Mouse (Mus musculus) limb, embryonic 15.5 days (tissue): ENCODE measurements around the gene Mboat2. TPM values are rescaled to one million over a fixed set of nuclear protein-coding genes. Genes with fewer than 3 reads are reported as not detected.

ENCODE experiments used
- ATAC-seq: fragments of 200-750 bp; cut with Nextera tagmentation; 2 replicates; pipeline ENCODE4 v1.8.0; 2017; ENCODE audit warnings: low read depth, moderate TSS enrichment; ENCODE audit not compliant: insufficient number of reproducible peaks, low FRiP score, low TSS enrichment
- H3K27ac ChIP-seq: fragments of 300-500 bp; sonication (generic); 2 replicates; pipeline ENCODE4 v1.5.1; 2015; ENCODE audit warnings: moderate library complexity, mild to moderate bottlenecking, inconsistent platforms
- H3K27me3 ChIP-seq: fragments of 300-500 bp; sonication (generic); 2 replicates; pipeline ENCODE4 v1.6.1; 2015; ENCODE audit warnings: inconsistent platforms
- H3K36me3 ChIP-seq: fragments of 300-500 bp; sonication (generic); 2 replicates; pipeline ENCODE4 v1.6.1; 2015; ENCODE audit warnings: inconsistent platforms
- H3K4me1 ChIP-seq: fragments of 300-500 bp; sonication (generic); 2 replicates; pipeline ENCODE4 v1.6.1; 2015; ENCODE audit warnings: inconsistent platforms
- H3K4me2 ChIP-seq: fragments of 300-500 bp; sonication (generic); 2 replicates; pipeline ENCODE4 v1.6.1; 2015; ENCODE audit warnings: mild to moderate bottlenecking, inconsistent platforms
- H3K4me3 ChIP-seq: fragments of 300-500 bp; sonication (generic); 2 replicates; pipeline ENCODE4 v1.5.1; 2015; ENCODE audit warnings: mild to moderate bottlenecking, inconsistent platforms
- H3K9ac ChIP-seq: fragments of 300-500 bp; sonication (generic); 2 replicates; pipeline ENCODE4 v1.6.1; 2015; ENCODE audit warnings: inconsistent platforms
- H3K9me3 ChIP-seq: fragments of 300-500 bp; sonication (generic); 2 replicates; pipeline ENCODE4 v1.6.1; 2016; ENCODE audit warnings: inconsistent platforms
- WGBS: fragments of 180-500 bp; shearing (Covaris S2); methylation state at CpG from one replicate; pipeline ENCODE4 v1.1.7; 2015; 5-methylcytosine and 5-hydroxymethylcytosine counted together
- polyA plus RNA-seq: library from polyadenylated mRNA; unstranded; fragments of >200 nt; fragmentation: Nextera tagmentation; extraction: Ambion mirVana; gene quantifications from 2 replicates; pipeline ENCODE4 v1.2.1, GENCODE M21; 2015

Gene Mboat2
- polyA plus RNA-seq, 1 experiment from 2014 or later, result 122 TPM

GRCm38 (mm10) chr12:24985226-24985625 is 154.5 kb downstream of the Mboat2 start:
- Histone ChIP-seq H3K4me3 (no peak overlapping the region), H3K4me1 (no peaks in the 10 kb centered on the region), H3K36me3 (peaks cover 49% of the 10 kb centered on the region), H3K9ac (no peak overlapping the region), H3K27ac (no peak overlapping the region), H3K4me2 (no peak overlapping the region), H3K9me3 (no peaks in the 10 kb centered on the region), H3K27me3 (no peaks in the 10 kb centered on the region)
- 84% methylated on average over 5 of the region's 5 CpGs for WGBS
- no peak for ATAC-seq

DNA sequence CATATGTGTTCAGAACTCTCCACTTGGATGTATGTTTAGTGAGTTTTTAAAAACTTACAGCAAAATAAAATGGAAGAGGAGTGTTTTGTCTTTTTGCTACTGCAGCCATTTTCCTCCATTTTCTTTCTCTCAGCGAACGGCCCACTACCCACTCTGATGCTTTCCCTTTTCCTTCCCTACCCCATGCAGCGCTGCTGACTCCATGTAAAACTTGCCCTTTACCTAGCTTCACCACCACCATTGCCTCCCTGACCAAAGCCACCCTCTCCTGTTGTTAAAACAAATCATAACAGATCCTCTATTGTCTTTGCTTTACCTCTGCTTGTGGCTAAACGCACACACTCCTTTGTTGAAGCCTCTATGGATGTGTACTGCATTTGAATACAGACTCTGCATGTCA is 164.7 kb downstream of the Mboat2 start:
- Histone ChIP-seq H3K9me3 (no peaks in the 10 kb centered on the region), H3K9ac (no peak overlapping the region), H3K27ac (no peak overlapping the region), H3K4me3 (no peak overlapping the region), H3K4me2 (no peak overlapping the region), H3K27me3 (no peaks in the 10 kb centered on the region), H3K36me3 (peaks cover 78% of the 10 kb centered on the region), H3K4me1 (no peaks in the 10 kb centered on the region)
- no peak for ATAC-seq
- 98% methylated on average over 4 of the region's 4 CpGs for WGBS

DNA sequence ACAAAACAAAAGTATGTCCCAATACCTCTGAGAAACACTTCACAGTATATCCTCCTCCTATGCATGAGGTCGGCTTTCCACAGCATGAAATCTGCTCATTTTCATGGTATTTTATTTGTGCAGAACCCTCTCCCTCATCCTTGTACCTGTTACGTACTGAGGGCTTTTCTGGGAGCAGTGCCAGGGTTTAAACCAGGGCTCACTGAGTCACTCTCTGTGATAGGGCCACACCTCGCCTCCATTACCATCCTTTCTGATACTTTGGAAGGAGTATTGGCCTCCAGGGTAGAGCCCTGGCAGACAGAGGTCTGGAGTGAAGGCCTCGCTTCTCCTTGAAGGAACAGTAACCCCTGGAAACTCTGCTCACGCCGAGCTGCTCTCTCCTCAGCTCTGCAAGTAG is 174.7 kb downstream of the Mboat2 start:
- no peak overlapping the region for H3K27ac ChIP-seq
- no peak overlapping the region for H3K9ac ChIP-seq
- no peaks in the 10 kb centered on the region for H3K9me3 ChIP-seq
- no peaks in the 10 kb centered on the region for H3K27me3 ChIP-seq
- H3K4me1 ChIP-seq, result no peaks in the 10 kb centered on the region
- H3K36me3 ChIP-seq, result peaks cover 69% of the 10 kb centered on the region
- WGBS, result 63% methylated on average over 6 of the region's 6 CpGs
- no peak overlapping the region for H3K4me3 ChIP-seq
- no peak for ATAC-seq
- H3K4me2 ChIP-seq, result no peak overlapping the region

DNA sequence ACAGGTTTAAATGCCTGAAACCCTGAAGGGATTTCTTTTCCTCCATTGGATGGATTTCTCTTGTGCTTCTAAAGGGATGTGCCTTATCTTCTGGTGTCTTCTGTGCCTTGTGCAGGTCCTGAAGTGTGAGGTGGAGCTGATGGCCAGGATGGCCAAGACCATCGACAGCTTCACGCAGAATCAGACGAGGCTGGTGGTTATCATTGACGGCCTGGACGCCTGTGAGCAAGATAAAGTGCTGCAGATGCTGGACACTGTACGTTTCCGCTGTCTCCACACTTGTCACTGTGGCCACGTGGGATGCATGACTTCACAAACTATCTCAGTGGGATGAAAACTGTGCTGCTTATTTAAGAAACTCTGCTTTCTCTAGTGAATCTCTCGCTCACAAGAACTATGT is 179.3 kb downstream of the Mboat2 start:
- Histone ChIP-seq H3K27me3 (no peaks in the 10 kb centered on the region), H3K9me3 (no peaks in the 10 kb centered on the region), H3K4me1 (no peaks in the 10 kb centered on the region), H3K9ac (no peak overlapping the region), H3K4me2 (no peak overlapping the region), H3K4me3 (no peak overlapping the region), H3K27ac (no peak overlapping the region), H3K36me3 (peaks cover 76% of the 10 kb centered on the region)
- 92% methylated on average over 9 of the region's 9 CpGs for WGBS
- ATAC-seq, result no peak

DNA sequence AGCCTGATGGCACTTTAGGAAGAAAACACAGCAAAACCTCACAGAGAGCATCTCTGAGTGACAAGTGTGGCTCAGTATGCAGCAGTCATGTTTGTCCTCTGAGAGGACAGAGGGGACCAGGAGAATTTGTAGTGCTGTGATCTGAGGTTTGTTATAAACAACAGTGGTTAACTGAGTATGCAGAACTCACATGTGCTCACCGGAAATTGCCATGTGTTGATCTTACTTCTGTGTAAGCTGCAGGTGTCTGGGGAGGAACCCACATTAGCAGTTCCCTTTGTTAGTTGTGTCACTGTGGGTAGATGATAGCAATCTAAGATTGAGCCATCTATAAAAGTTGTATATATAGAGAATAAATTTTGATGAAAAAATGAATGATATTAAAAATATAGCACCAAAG is 179.7 kb downstream of the Mboat2 start:
- ATAC-seq, result no peak
- H3K4me3 ChIP-seq, result no peak overlapping the region
- no peaks in the 10 kb centered on the region for H3K27me3 ChIP-seq
- peaks cover 77% of the 10 kb centered on the region for H3K36me3 ChIP-seq
- H3K9me3 ChIP-seq, result no peaks in the 10 kb centered on the region
- WGBS, result 89% methylated on average over 1 of the region's 1 CpGs
- H3K27ac ChIP-seq, result no peak overlapping the region
- no peaks in the 10 kb centered on the region for H3K4me1 ChIP-seq
- no peak overlapping the region for H3K9ac ChIP-seq
- H3K4me2 ChIP-seq, result no peak overlapping the region

DNA sequence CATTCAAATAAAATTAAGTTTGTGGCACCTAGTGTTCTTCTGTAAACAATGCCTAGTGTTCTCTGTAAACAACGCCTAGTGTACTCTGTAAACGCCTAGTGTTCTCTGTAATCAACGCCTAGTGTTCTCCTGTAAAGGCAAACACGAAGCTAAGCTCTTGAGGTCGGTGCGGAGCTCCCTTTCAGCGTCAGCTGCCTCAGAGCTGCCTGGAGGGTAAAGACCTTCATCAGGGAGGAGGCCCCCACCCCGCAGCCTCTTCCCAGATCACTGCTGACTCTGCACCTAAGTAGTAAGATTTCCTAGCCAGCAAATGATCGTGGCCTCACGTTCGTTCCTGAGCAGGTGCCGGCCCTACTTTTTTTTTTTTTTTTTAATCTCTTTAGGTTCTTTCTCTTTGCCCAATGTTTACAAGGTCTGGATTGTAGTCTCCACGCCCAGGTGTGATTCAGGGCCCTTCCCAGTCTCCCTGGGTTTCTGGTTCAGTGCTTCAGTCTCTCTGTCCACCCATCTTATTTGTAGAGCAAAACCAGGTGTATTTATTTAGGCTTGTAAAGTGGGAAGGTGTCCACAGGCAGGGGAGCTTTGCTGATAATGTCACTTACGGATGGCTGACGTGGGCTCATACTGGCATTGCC is 181.2 kb downstream of the Mboat2 start:
- no peaks in the 10 kb centered on the region for H3K9me3 ChIP-seq
- H3K27ac ChIP-seq, result no peak overlapping the region
- H3K4me2 ChIP-seq, result no peak overlapping the region
- WGBS, result 67% methylated on average over 15 of the region's 15 CpGs
- H3K4me3 ChIP-seq, result no peak overlapping the region
- H3K9ac ChIP-seq, result no peak overlapping the region
- no peaks in the 10 kb centered on the region for H3K27me3 ChIP-seq
- ATAC-seq, result no peak
- peaks cover 82% of the 10 kb centered on the region for H3K36me3 ChIP-seq
- no peaks in the 10 kb centered on the region for H3K4me1 ChIP-seq

DNA sequence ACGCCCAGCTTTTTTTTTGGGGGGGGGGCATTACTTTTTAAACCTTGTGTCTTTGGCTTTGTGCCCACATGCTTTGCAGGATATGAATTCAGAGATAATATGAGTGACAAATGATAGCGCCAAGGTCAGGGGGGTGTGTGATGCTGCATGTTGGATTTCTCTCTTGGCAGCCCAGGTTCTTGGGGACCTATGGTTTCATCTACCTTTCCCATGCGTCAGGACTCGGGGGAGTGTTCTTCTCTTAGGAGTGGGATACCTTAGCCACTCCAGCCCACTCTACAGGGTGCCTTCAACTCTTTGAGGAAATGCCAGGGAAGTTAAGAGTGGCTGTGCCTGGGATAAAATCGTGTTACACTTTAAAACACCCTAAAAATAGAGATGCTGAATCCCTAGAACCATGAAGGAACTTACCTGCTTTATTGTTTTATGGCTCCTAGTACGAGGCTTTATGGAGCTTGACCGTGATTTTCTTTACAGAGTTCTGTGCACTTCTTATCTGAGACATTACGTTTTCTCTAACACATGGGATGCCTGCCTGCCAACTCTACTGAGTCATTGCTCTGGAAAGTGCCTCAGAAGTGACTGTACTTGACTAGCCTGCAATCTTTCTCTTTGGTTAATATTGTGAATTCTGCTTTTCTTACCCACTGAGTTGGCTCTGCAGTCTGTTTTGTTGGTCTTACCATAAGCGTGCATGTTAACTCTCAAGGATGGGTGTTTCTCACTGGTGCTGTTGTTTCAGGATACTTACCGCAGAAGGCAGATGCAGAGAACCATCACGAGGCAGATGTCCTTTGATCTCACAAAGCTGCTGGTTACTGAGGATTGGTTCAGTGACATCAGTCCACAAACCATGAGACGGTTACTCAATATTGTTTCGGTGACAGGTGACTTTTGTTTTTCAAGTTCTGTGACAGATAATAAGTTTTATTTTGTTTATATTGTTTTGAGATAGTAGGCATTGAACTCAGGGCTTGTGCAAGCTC is 182.2 kb downstream of the Mboat2 start:
- no peaks in the 10 kb centered on the region for H3K9me3 ChIP-seq
- H3K4me3 ChIP-seq, result no peak overlapping the region
- H3K27ac ChIP-seq, result no peak overlapping the region
- H3K4me2 ChIP-seq, result no peak overlapping the region
- H3K4me1 ChIP-seq, result no peaks in the 10 kb centered on the region
- 75% methylated on average over 13 of the region's 13 CpGs for WGBS
- peaks cover 82% of the 10 kb centered on the region for H3K36me3 ChIP-seq
- H3K27me3 ChIP-seq, result no peaks in the 10 kb centered on the region
- H3K9ac ChIP-seq, result no peak overlapping the region
- no peak for ATAC-seq

Other genes with a start within 250 kb of the Mboat2 start
- gene Klf11, start 179.6 kb upstream of the Mboat2 start, polyA plus RNA-seq, result 13.6 and 14.4 TPM in 2 replicates
- gene Cys1, start 149.1 kb upstream of the Mboat2 start, polyA plus RNA-seq, result 6.7 and 8.1 TPM in 2 replicates
- gene Rrm2, start 122.6 kb upstream of the Mboat2 start, polyA plus RNA-seq, result 159 and 162 TPM in 2 replicates
- 24.4 and 26.0 TPM in 2 replicates for gene Kidins220, start 144.0 kb downstream of the Mboat2 start, polyA plus RNA-seq